Mouse (Mus musculus) stomach, embryonic 15.5 days (tissue): ENCODE results near the gene Usp4. TPM values are rescaled to one million over a fixed set of nuclear protein-coding genes. Genes with fewer than 3 reads are reported as not detected.

Source experiments
- ATAC-seq: fragments of 200-750 bp; cut with Nextera tagmentation; 2 replicates; pipeline ENCODE4 v1.8.0; 2017; ENCODE audit warnings: low read depth, moderate number of reproducible peaks, moderate TSS enrichment; ENCODE audit not compliant: insufficient read depth, low FRiP score
- H3K27ac ChIP-seq: fragments of 300-500 bp; sonication (generic); 2 replicates; pipeline ENCODE4 v1.5.1; 2015; ENCODE audit warnings: mild to moderate bottlenecking, inconsistent platforms
- H3K27me3 ChIP-seq: fragments of 300-500 bp; sonication (generic); replicated peaks from 2 replicates; pipeline ENCODE4 v1.6.1; 2015; ENCODE audit warnings: inconsistent platforms
- H3K36me3 ChIP-seq: fragments of 300-500 bp; sonication (generic); 2 replicates; pipeline ENCODE4 v1.6.1; 2015; ENCODE audit warnings: inconsistent platforms
- H3K4me1 ChIP-seq: fragments of 300-500 bp; sonication (generic); 2 replicates; pipeline ENCODE4 v1.6.1; 2015; ENCODE audit warnings: inconsistent platforms
- H3K4me2 ChIP-seq: fragments of 300-500 bp; sonication (generic); 2 replicates; pipeline ENCODE4 v1.6.1; 2015; ENCODE audit warnings: mild to moderate bottlenecking, inconsistent platforms
- H3K4me3 ChIP-seq: fragments of 300-500 bp; sonication (generic); replicated peaks from 2 replicates; pipeline ENCODE4 v1.5.1; 2015; ENCODE audit warnings: inconsistent platforms
- H3K9ac ChIP-seq: fragments of 300-500 bp; sonication (generic); 2 replicates; pipeline ENCODE4 v1.6.1; 2015; ENCODE audit warnings: inconsistent platforms
- H3K9me3 ChIP-seq: fragments of 300-500 bp; sonication (generic); 2 replicates; pipeline ENCODE4 v1.6.1; 2016; ENCODE audit warnings: inconsistent platforms
- WGBS: fragments of 180-500 bp; shearing (Covaris S2); methylation state at CpG from one replicate; pipeline ENCODE4 v1.1.7; 2015; 5-methylcytosine and 5-hydroxymethylcytosine counted together
- polyA plus RNA-seq: library from polyadenylated mRNA; unstranded; fragments of >200 nt; fragmentation: Nextera tagmentation; extraction: Ambion mirVana; gene quantifications from 2 replicates; pipeline ENCODE4 v1.2.1, GENCODE M21; 2015

Gene Usp4
- polyA plus RNA-seq, 1 experiment from 2014 or later = 85.6 TPM

GRCm38 (mm10) chr9:108324784-108325183 is 22.9 kb upstream of the Usp4 start:
- no peak overlapping the region for H3K27ac ChIP-seq
- no peak overlapping the region for H3K4me2 ChIP-seq
- WGBS = 73% methylated on average over 1 of the region's 1 CpGs
- H3K9me3 ChIP-seq = no peaks in the 10 kb centered on the region
- ATAC-seq = no peak
- no peaks in the 10 kb centered on the region for H3K27me3 ChIP-seq
- H3K4me1 ChIP-seq = no peaks in the 10 kb centered on the region; the same call in 1 of the 2 replicates
- H3K36me3 ChIP-seq = peaks cover 26% of the 10 kb centered on the region
- no peak overlapping the region for H3K9ac ChIP-seq
- no peak overlapping the region for H3K4me3 ChIP-seq

- no peak overlapping the region for H3K27ac ChIP-seq
- no peaks in the 10 kb centered on the region for H3K4me1 ChIP-seq
- H3K9me3 ChIP-seq = no peaks in the 10 kb centered on the region
- ATAC-seq = no peak
- peaks cover 31% of the 10 kb centered on the region for H3K36me3 ChIP-seq
- no peak overlapping the region for H3K4me3 ChIP-seq
- no peaks in the 10 kb centered on the region for H3K27me3 ChIP-seq
- 100% methylated on average over 2 of the region's 2 CpGs for WGBS
- no peak overlapping the region for H3K4me2 ChIP-seq
- no peak overlapping the region for H3K9ac ChIP-seq
Observed at GRCm38 (mm10) chr9:108325811-108326210, 21.8 kb upstream of the Usp4 start.

GRCm38 (mm10) chr9:108337848-108338550 is 9.7 kb upstream of the Usp4 start:
- Histone ChIP-seq H3K9ac (no peak overlapping the region), H3K27ac (peak overlapping the region; percentile 93), H3K27me3 (no peaks in the 10 kb centered on the region), H3K36me3 (peaks cover 27% of the 10 kb centered on the region), H3K4me3 (0 out of 2 replicates have a peak overlapping the region, but pooled peaks have one; percentile 60), H3K4me1 (peaks cover 18% of the 10 kb centered on the region), H3K4me2 (peak overlapping the region; percentile 64), H3K9me3 (no peaks in the 10 kb centered on the region)
- no peak for ATAC-seq
- WGBS = 64% methylated on average over 10 of the region's 10 CpGs

GRCm38 (mm10) chr9:108338551-108338885 is 9.1 kb upstream of the Usp4 start:
- Histone ChIP-seq H3K36me3 (peaks cover 22% of the 10 kb centered on the region), H3K4me2 (peak overlapping the region; percentile 64), H3K9ac (no peak overlapping the region), H3K4me3 (peak overlapping the region; percentile 60; the same call in 1 of the 2 replicates), H3K4me1 (peaks cover 18% of the 10 kb centered on the region), H3K9me3 (no peaks in the 10 kb centered on the region), H3K27me3 (no peaks in the 10 kb centered on the region), H3K27ac (peak overlapping the region; percentile 93)
- no peak for ATAC-seq
- WGBS = 26% methylated on average over 6 of the region's 6 CpGs

GRCm38 (mm10) chr9:108338886-108339781 is 8.5 kb upstream of the Usp4 start, which contains the start of gene Gpx1:
Gene Gpx1 (plus strand): TSS chr9:108338903.
- under 1% methylated on average over 49 of the region's 49 CpGs for WGBS
- Histone ChIP-seq H3K9ac (peak within 1 kb of the TSS; percentile 55), H3K27me3 (no peaks in the 10 kb centered on the region), H3K4me3 (peak within 1 kb of the TSS; percentile 60), H3K27ac (peak within 1 kb of the TSS; percentile 93), H3K4me2 (peak within 1 kb of the TSS; percentile 64), H3K36me3 (peaks cover 17% of the 10 kb centered on the region), H3K4me1 (peaks cover 18% of the 10 kb centered on the region), H3K9me3 (no peaks in the 10 kb centered on the region)
- ATAC-seq = peak; percentile 95

- H3K4me3 ChIP-seq = peak overlapping the region; percentile 60
- H3K36me3 ChIP-seq = peaks cover 9% of the 10 kb centered on the region
- no peaks in the 10 kb centered on the region for H3K9me3 ChIP-seq
- H3K27ac ChIP-seq = peak overlapping the region; percentile 93
- peak overlapping the region; percentile 64 for H3K4me2 ChIP-seq
- H3K4me1 ChIP-seq = peaks cover 18% of the 10 kb centered on the region
- no peaks in the 10 kb centered on the region for H3K27me3 ChIP-seq
- H3K9ac ChIP-seq = peak overlapping the region; percentile 55
- 7% methylated on average over 20 of the region's 20 CpGs for WGBS
- no peak for ATAC-seq
Observed at GRCm38 (mm10) chr9:108339886-108340257, 7.8 kb upstream of the Usp4 start.

GRCm38 (mm10) chr9:108340258-108341138 is 7.2 kb upstream of the Usp4 start:
- no peaks in the 10 kb centered on the region for H3K27me3 ChIP-seq
- H3K36me3 ChIP-seq = peaks cover 3% of the 10 kb centered on the region
- peaks cover 18% of the 10 kb centered on the region for H3K4me1 ChIP-seq
- 48% methylated on average over 10 of the region's 10 CpGs for WGBS
- peak overlapping the region; percentile 55; the same call in 1 of the 2 replicates for H3K9ac ChIP-seq
- H3K4me2 ChIP-seq = peak overlapping the region; percentile 64
- peak overlapping the region; percentile 93 for H3K27ac ChIP-seq
- ATAC-seq = peak; percentile 64
- peak overlapping the region; percentile 60 for H3K4me3 ChIP-seq
- no peaks in the 10 kb centered on the region for H3K9me3 ChIP-seq

GRCm38 (mm10) chr9:108341139-108341475 is 6.5 kb upstream of the Usp4 start:
- no peak overlapping the region for H3K9ac ChIP-seq
- 75% methylated on average over 5 of the region's 5 CpGs for WGBS
- H3K4me3 ChIP-seq = peak overlapping the region; percentile 60; the same call in 1 of the 2 replicates
- peak overlapping the region; percentile 64; the same call in 1 of the 2 replicates for H3K4me2 ChIP-seq
- no peaks in the 10 kb centered on the region for H3K9me3 ChIP-seq
- peak overlapping the region; percentile 93 for H3K27ac ChIP-seq
- no peak for ATAC-seq
- no peaks in the 10 kb centered on the region for H3K36me3 ChIP-seq
- H3K27me3 ChIP-seq = no peaks in the 10 kb centered on the region
- peaks cover 18% of the 10 kb centered on the region for H3K4me1 ChIP-seq

GRCm38 (mm10) chr9:108341801-108342200 is 5.9 kb upstream of the Usp4 start:
- peak overlapping the region; percentile 10; the same call in 1 of the 2 replicates for H3K4me2 ChIP-seq

GRCm38 (mm10) chr9:108342301-108342831 is 5.3 kb upstream of the Usp4 start:
- 17% methylated on average over 5 of the region's 5 CpGs for whole genome bisulfite sequencing

More at GRCm38 (mm10) chr9:108341801-108342200, 5.9 kb upstream of the Usp4 start:
- Histone ChIP-seq H3K4me3 (0 out of 2 replicates have a peak overlapping the region, but pooled peaks have one; percentile 1), H3K27me3 (no peaks in the 10 kb centered on the region), H3K36me3 (no peaks in the 10 kb centered on the region), H3K27ac (peak overlapping the region; percentile 93), H3K9me3 (no peaks in the 10 kb centered on the region), H3K9ac (no peak overlapping the region), H3K4me1 (peaks cover 18% of the 10 kb centered on the region)
- no peak for ATAC-seq

GRCm38 (mm10) chr9:108343331-108343730 is 4.3 kb upstream of the Usp4 start:
- Histone ChIP-seq H3K4me2 (no peak overlapping the region), H3K9ac (no peak overlapping the region), H3K27me3 (no peaks in the 10 kb centered on the region), H3K27ac (peak overlapping the region; percentile 54; the same call in 1 of the 2 replicates), H3K4me3 (no peak overlapping the region), H3K4me1 (peaks cover 16% of the 10 kb centered on the region), H3K36me3 (no peaks in the 10 kb centered on the region), H3K9me3 (no peaks in the 10 kb centered on the region)
- ATAC-seq = no peak
- WGBS = 63% methylated on average over 3 of the region's 3 CpGs

More at GRCm38 (mm10) chr9:108342301-108342831, 5.3 kb upstream of the Usp4 start:
- no peaks in the 10 kb centered on the region for H3K36me3 ChIP-seq
- no peak overlapping the region for H3K9ac ChIP-seq
- peak overlapping the region; percentile 93 for H3K27ac ChIP-seq
- H3K4me2 ChIP-seq = peak overlapping the region; percentile 10; the same call in 1 of the 2 replicates
- no peaks in the 10 kb centered on the region for H3K27me3 ChIP-seq
- H3K4me1 ChIP-seq = peaks cover 18% of the 10 kb centered on the region
- ATAC-seq = no peak
- H3K9me3 ChIP-seq = no peaks in the 10 kb centered on the region
- H3K4me3 ChIP-seq = no peak overlapping the region
